In genomic region chr3:116656184-116656965, GRCm38 (mm10) we compare ENCODE assay signal across 33 mouse cellular contexts. TPM values are rescaled to one million over a fixed set of nuclear protein-coding genes. Genes with fewer than 3 reads are reported as not detected.
DNase-seq lines count a peak whose midpoint lies in the region; TF ChIP-seq lines count a peak whose summit lies in the region.
"Had no signal": no experiment of that assay in that cellular context is flagged by ENCODE, and none has a peak within 500 bp of the region (broad histone marks: within the 10 kb centered on the region; RNA-seq: fewer than 3 reads in every experiment).

No protein-coding gene starts in this region.

- TF ChIP-seq CTCF in ES-Bruce4 (IDR thresholded peaks at IDR 0.05; ENCODE audit: low read depth, low read length) = no peak
- TF ChIP-seq CTCF in kidney, adult 2 months (conservative IDR thresholded peaks at IDR 0.05; ENCODE audit: insufficient read depth, insufficient read length, low read depth, low read length) = no peak

- TF ChIP-seq EP300 in ES-Bruce4 (IDR thresholded peaks at IDR 0.05; ENCODE audit: insufficient read depth, low read depth, low read length) = no peak

- no peaks in the 10 kb centered on the region for H3K27me3 ChIP-seq in ES-Bruce4 (ENCODE audit: control insufficient read depth, insufficient read depth, low read length, poor library complexity, severe bottlenecking)
- H3K27me3 ChIP-seq in kidney, adult 2 months (replicated peaks; ENCODE audit: control insufficient read depth, insufficient read depth, low read length) = no peaks in the 10 kb centered on the region
- H3K27me3 ChIP-seq: heart, embryonic 12.5 days; hindbrain, embryonic 12.5 days; neural tube, embryonic 15.5 days; Patski had no signal

- peaks cover 8% of the 10 kb centered on the region for H3K4me1 ChIP-seq in ES-Bruce4 (ENCODE audit: control insufficient read depth, insufficient read depth, low read length)
- peaks cover 11% of the 10 kb centered on the region; the same call in 1 of the 2 replicates for H3K4me1 ChIP-seq in kidney, adult 2 months (ENCODE audit: control insufficient read depth, insufficient read depth, low read length)

- WGBS in kidney, adult 2 months = 76% methylated on average over 7 of the region's 7 CpGs

- H3K27ac ChIP-seq in ES-Bruce4 (ENCODE audit: insufficient read depth, low read length) = 0 out of 2 replicates have a peak overlapping the region, but pooled peaks have one; percentile 15
- no peak overlapping the region for H3K27ac ChIP-seq in kidney, adult 2 months (ENCODE audit: insufficient read depth, low read depth, low read length)
- H3K27ac ChIP-seq: embryonic facial prominence, embryonic 10.5 days; hindbrain, embryonic 12.5 days; midbrain, embryonic 10.5 days; neural tube, embryonic 15.5 days had no signal

- DNase-seq in heart, adult 11 months = peak; percentile 66
- DNase-seq in heart, adult 9 months (ENCODE audit: low spot score in 2 of 2) = no peak
- peak; percentile 49 for DNase-seq in 416B (ENCODE audit: low read depth)
- peak; percentile 65 for DNase-seq in induced T-regulatory cell, adult 2 months (ENCODE audit: low read depth)
- no peak for DNase-seq in left cerebral cortex, postnatal 36 days (ENCODE audit: low spot score in 2 of 2)
- no peak for DNase-seq in adrenal gland, adult 8-10 months
- no peak for DNase-seq in kidney, adult 2 months
- DNase-seq: adrenal gland, postnatal 25 days; cerebellum, adult 9-11 months; gastrocnemius, postnatal 25 days; heart, postnatal 14 days; kidney, adult 8-10 months; kidney, postnatal 10 days; thymus, adult 18-20 months; thymus, postnatal 4 days had no signal

- intact Hi-C loops in left cerebral cortex, postnatal 36 days (cut with DNase I) = no loop called here

- H3K36me3 ChIP-seq in ES-Bruce4 (ENCODE audit: control insufficient read depth, insufficient read depth, low read length, poor library complexity, severe bottlenecking) = no peaks in the 10 kb centered on the region; the same call in 1 of the 2 replicates
- no peaks in the 10 kb centered on the region for H3K36me3 ChIP-seq in kidney, adult 2 months (ENCODE audit: control insufficient read depth, insufficient read depth, low read length)
- H3K36me3 ChIP-seq: embryonic facial prominence, embryonic 10.5 days; heart, embryonic 12.5 days; hindbrain, embryonic 12.5 days; midbrain, embryonic 10.5 days; neural tube, embryonic 15.5 days had no signal

- no peak overlapping the region for H3K4me3 ChIP-seq in ES-Bruce4 (ENCODE audit: low read depth, low read length)
- no peak overlapping the region for H3K4me3 ChIP-seq in kidney, adult 2 months (ENCODE audit: insufficient read depth, low read depth, low read length)
- H3K4me3 ChIP-seq: embryonic facial prominence, embryonic 10.5 days; heart, embryonic 12.5 days; hindbrain, embryonic 12.5 days; midbrain, embryonic 10.5 days; neural tube, embryonic 15.5 days had no signal

- H3K9ac ChIP-seq in ES-Bruce4 (ENCODE audit: low read depth, poor library complexity, severe bottlenecking) = no peak overlapping the region
- H3K9ac ChIP-seq: heart, embryonic 12.5 days; hindbrain, embryonic 12.5 days; neural tube, embryonic 15.5 days had no signal

- H3K9me3 ChIP-seq in ES-Bruce4 (replicated peaks; ENCODE audit: control insufficient read depth, insufficient read depth, low read length, poor library complexity, severe bottlenecking) = no peaks in the 10 kb centered on the region
- H3K9me3 ChIP-seq: embryonic facial prominence, embryonic 10.5 days; G1E; heart, embryonic 12.5 days; hindbrain, embryonic 12.5 days; midbrain, embryonic 10.5 days; neural tube, embryonic 15.5 days had no signal

- TF ChIP-seq POLR2A in ES-Bruce4 (IDR thresholded peaks at IDR 0.05; ENCODE audit: insufficient read depth, low read length) = no peak
- TF ChIP-seq POLR2A in kidney, adult 2 months (IDR thresholded peaks at IDR 0.05; ENCODE audit: low read depth, low read length) = no peak

RNA-seq across cellular contexts. Expression of gene Mfsd14a, which starts 6.1 kb away (rescaled TPM):
- polyA plus RNA-seq in ES-Bruce4 (2011; ENCODE audit: insufficient read depth, insufficient read length, low read depth, missing spikeins) = 70.4 and 78.1 TPM in 2 replicates
- 10 to 100 TPM; 55.1 to 55.4 TPM for total RNA-seq in left cerebral cortex, postnatal 36 days (2021)
- 10 to 100 TPM; 53.3 to 62.0 (median 60.8) TPM for total RNA-seq in adrenal gland, adult 8-10 months (2022)
- polyA plus RNA-seq in kidney, adult 2 months (2012; rRNA removed) = 27.5 and 27.8 TPM in 2 replicates

RNA-seq across cellular contexts. Expression of gene Gm43191, which starts 24.7 kb away (rescaled TPM):
- polyA plus RNA-seq in ES-Bruce4 (2011; ENCODE audit: insufficient read depth, insufficient read length, low read depth, missing spikeins) = not detected in 2 replicates
- not detected for total RNA-seq in left cerebral cortex, postnatal 36 days (2021)
- not detected for total RNA-seq in adrenal gland, adult 8-10 months (2022)
- polyA plus RNA-seq in kidney, adult 2 months (2012; rRNA removed) = not detected in 2 replicates
- total RNA-seq: G1E; gastrocnemius, postnatal 25 days; layer of hippocampus, postnatal 25 days; liver, adult 2 months had no signal
- polyA plus RNA-seq: brain, embryonic 14.5 days; cortical plate, adult 2 months; embryonic facial prominence, embryonic 10.5 days; forebrain, embryonic 16.5 days; G1E; heart, embryonic 12.5 days; hindbrain, embryonic 12.5 days; limb, embryonic 11.5 days; liver, adult 2 months; liver, embryonic 16.5 days; lung, embryonic 16.5 days; midbrain, embryonic 10.5 days; midbrain, embryonic 16.5 days; neural tube, embryonic 15.5 days; stomach, embryonic 16.5 days had no signal

RNA-seq across cellular contexts. Expression of gene Trmt13, which starts 42.0 kb away (rescaled TPM):
- polyA plus RNA-seq in ES-Bruce4 (2011; ENCODE audit: insufficient read depth, insufficient read length, low read depth, missing spikeins) = 32.3 and 32.8 TPM in 2 replicates
- total RNA-seq in left cerebral cortex, postnatal 36 days (2021) = 10 to 100 TPM; 13.8 to 20.9 TPM
- 10 to 100 TPM; 13.6 to 27.7 (median 18.2) TPM for total RNA-seq in adrenal gland, adult 8-10 months (2022)
- 2.8 TPM in 2 replicates for polyA plus RNA-seq in kidney, adult 2 months (2012; rRNA removed)

RNA-seq across cellular contexts. Expression of gene Slc35a3, which starts 56.3 kb away (rescaled TPM):
- polyA plus RNA-seq in ES-Bruce4 (2011; ENCODE audit: insufficient read depth, insufficient read length, low read depth, missing spikeins) = 28.3 and 31.3 TPM in 2 replicates
- total RNA-seq in left cerebral cortex, postnatal 36 days (2021) = 10 to 100 TPM; 12.9 to 13.5 TPM
- 10 to 100 TPM; 24.5 to 30.0 (median 28.0) TPM for total RNA-seq in adrenal gland, adult 8-10 months (2022)
- 15.7 and 17.5 TPM in 2 replicates for polyA plus RNA-seq in kidney, adult 2 months (2012; rRNA removed)

Comparison
In these comparisons a context has a peak if more than half of its experiments do, and no peak if none do; other contexts are left out.
1. DNase-seq: peak in heart, adult 11 months (single experiment), 416B (single experiment) and induced T-regulatory cell, adult 2 months (single experiment); none in heart, adult 9 months (0 of 2), left cerebral cortex, postnatal 36 days (0 of 2), adrenal gland, adult 8-10 months (single experiment) and kidney, adult 2 months (single experiment).